Mouse (Mus musculus) spleen, postnatal 10 days (tissue): ENCODE measurements around the gene Dhfr.
A peak's percentile ranks its signal among the peaks of the same experiment; 100 is the strongest.
"Not testable (repeated sequence)": the region's sequence is repeated elsewhere in the genome, so short reads cannot be mapped to it uniquely, and the experiment has no call there.

Experiments
- DNase-seq, 2 experiments: peaks; one replicate each; pipeline ENCODE4 v3.0.0; 2021 to 2022; ENCODE audit warnings: low spot score in 2 of 2

The Dhfr gene

DNA sequence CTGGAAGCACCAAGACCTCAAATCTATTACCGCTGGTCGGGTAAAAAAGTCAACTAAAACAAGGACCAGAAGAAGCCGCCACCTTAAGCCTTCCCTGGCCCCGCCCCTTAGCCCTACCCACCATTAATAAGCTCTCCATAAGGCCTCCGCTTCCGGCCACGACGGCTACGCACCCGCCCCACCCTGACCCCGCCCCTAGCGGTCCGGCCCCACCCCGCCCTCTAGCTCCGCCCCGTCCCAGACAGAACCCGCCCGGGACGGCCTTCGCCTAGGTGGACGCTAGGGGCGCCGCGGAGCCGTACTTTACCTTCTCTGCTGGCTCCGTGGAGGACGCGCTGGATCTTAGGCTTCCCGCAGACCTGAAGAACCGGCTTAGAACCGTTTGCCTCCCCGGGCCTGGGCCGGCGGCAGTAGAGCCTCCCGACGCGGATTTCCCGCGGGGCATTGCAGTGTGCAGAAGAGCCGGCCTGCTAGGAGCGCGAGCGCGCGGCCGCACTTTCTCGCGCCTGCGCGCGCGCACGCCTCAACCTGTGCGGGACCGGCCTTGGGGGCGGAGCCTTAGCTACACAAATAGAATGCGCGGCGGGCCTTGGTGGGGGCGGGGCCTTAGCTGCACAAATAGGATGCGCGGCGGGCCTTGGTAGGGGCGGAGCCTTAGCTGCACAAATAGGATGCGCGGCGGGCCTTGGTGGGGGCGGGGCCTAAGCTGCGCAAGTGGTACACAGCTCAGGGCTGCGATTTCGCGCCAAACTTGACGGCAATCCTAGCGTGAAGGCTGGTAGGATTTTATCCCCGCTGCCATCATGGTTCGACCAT lies at the start of gene Dhfr, which contains the start of gene Msh3:
Gene Dhfr (plus strand): TSS at position 271 of the 816 bp plus-strand sequence.
Gene Msh3 (minus strand): TSS at position 548 of the 816 bp plus-strand sequence.
- peak; percentile 99 for DNase-seq

DNA sequence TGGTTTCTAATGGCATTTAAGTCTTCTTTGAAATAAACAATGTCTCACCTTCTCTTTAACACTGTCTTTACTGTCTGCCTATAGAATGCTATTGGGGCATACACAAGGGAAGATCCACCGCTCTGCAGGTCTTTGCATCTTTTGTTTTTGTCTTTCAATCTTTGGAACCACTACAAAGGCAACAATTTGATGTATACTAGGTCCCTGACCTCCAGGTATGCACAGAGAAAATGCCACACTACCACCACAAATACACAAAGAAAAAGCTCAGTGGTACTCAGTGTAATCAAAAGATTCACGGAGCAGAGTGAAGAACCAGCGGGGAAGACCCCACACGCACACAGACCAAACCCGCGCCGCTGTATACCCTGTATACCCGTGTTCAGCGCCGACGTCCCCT lies 48.8 kb upstream of the Dhfr start, which contains the start of gene Gm20379:
Gene Gm20379 (plus strand): TSS at position 301 of the 400 bp plus-strand sequence.
- DNase-seq: no peak

DNA sequence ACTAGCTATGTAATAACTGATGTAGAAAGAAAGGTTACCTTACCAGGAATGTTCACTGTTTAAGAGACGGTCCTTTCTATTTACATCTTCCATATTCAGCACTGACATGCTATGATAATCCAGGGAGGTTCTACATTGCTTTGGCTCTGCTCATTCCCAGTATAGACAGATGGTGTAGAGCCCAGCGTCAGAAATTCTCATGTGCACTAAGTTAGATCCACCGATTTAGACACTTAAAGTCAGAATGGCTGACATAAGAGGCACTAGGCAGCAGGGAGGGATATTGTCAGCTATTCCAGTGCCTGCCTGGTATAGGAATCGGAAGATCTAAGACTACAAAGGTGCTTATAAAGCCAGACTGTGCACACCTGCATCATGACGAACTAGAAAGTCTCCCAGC lies 39.9 kb upstream of the Dhfr start:
- no peak for DNase-seq

DNA sequence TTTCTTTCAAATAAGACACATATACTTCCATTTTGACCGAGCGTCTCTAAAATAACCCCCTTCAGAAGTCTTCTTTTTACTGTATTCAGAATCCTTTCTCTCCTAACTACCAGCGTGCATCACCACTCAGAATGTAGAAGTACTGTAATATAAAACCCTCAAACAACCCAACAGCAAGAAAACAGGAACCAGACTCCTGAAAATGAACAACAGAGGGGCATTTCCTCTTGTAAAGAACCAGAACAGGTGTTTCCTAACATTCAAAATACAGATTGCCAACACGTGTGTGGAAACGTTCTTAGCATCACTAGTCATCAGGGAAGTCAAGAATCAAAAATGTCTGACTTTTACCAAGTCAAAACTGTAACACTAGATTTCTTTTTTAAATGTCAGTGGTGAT lies 33.8 kb upstream of the Dhfr start:
- no peak for DNase-seq

DNA sequence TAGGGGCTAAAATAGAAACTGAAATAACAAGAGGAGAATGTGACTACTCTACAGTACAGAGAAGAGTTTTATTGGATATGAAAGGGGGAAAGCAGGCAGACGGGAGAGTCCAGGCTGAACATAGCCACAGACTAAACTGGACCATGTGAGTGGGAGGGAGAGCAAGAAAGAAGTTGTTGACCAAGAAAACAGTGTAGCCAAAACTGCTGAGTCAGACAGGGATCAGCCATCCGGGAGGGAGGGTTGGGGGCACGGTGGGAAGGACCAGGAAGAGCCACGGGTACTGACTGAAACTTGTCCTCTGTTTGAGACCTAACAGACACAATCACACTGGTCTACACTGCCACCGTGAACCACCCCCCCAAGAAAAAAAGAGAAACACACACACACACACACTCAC lies 28.5 kb upstream of the Dhfr start:
- no peak for DNase-seq

DNA sequence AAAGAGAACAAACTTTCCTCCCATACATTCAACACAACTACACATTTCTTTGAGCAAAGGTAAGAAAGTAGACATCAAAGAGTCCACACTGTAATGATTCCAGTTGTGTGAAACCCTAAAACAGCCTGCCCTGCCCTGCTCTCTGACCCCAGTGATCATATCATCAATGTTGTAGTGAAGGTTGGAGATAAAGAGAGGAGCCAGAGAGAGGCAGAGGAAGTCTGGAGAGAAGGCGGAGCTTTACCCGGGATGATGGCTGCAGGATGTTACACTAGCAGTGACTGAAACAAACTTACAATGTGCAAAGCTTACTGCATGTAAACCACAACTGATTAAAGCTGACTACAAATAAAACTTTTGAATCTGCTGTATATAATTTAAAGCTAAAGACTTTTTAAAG lies 26.5 kb upstream of the Dhfr start:
- DNase-seq: no peak

DNA sequence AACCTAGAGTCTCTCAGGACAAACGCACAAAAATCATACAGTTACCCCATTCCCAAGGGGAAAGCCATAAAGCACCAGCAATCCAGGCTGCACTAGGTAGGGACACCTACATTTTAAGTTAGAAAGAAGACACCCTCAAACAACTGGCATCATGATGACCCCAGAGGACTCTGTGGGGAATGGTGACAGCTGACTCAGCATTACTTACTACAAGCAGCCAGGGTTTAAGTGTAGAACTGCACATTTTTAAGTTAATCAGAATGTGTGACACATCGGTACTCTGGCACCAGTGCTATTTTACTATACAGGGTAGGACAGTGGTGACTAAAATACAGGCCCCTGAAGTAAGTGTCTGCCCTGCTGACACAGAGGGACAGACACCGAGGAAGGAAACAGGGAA lies 23.9 kb upstream of the Dhfr start:
- no peak for DNase-seq

DNA sequence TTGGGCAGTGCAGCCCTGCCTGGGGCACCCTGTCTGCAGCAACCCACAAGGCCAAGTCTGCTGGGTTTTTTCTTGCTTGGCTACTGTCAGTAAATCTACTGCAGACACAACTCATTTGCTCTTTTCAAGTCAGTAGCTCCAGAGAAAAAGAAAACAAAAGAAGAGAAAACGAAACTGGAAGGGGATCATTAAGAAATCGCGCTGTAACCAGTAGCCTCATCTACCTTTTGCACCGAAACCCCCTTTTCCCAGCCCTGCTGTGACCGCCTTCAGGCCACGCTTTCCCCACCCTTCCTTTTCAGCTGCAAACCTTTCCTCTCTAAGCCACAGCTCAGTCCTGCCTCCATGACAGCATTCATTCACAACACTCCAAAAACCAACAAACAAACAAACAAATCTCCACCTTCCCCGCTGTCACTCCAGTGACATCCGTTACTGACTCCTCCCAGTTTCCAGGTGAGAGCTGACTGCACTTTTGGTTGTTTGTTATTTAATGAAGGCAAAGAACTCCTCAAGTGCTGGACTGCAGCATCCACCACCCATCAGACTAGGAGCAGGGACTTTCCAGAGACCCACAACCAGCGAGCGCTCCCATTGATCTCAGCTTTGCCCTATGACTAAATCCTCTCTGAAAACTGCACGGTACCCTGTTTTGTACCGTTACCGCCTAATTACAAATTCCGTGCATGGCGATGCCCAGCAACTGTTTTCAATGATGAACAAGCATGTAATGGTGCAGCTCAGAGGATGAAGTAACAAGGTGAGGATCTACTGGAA lies 22.2 kb upstream of the Dhfr start:
- DNase-seq: no peak

DNA sequence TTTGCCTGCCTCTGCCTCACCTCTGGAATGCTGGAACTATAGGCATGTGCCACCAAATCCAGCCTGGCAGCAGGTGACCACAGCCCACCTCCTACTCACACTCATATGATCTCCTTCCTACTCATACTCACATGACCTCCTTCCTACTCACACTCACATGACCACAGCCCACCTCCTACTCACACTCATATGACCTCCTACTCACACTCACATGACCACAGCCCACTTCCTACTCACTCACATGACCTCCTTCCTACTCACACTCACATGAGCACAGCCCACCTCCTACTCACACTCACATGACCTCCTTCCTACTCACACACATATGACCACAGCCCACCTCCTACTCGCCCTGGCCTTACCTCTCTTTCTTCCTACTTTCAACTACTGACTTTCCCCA lies 17.7 kb upstream of the Dhfr start:
- DNase-seq: no peak

DNA sequence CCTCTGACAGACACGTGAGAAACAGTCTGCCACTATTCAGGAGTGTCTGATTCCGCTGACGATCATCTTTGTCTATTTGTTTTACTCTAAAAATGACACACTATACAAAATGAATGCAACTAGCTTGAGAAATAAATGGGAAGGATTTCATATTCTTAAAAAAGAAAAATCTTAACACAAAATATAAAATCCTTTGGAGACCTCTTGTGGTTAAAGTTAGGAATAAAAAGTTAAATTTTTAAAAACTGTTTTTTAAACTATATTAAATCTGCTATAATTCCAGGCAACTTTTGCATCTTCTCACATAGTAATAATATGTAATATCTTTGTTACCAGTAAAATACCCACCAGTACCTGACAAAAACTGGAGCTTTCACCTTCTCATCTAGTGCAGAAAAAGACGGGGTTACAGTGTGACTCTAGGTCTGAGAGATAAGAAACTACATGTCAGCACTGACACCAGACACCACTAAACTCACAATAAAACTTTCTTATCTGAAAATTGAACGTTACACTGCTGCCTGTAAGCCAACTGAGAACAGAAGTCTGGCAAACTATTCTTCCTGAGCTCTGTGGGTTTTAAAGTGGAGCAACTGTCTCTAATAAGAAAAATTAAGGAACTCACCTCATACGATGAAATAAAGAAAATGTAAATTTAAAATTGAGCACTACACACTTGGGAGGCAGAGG lies 16.6 kb upstream of the Dhfr start:
- DNase-seq: no peak

DNA sequence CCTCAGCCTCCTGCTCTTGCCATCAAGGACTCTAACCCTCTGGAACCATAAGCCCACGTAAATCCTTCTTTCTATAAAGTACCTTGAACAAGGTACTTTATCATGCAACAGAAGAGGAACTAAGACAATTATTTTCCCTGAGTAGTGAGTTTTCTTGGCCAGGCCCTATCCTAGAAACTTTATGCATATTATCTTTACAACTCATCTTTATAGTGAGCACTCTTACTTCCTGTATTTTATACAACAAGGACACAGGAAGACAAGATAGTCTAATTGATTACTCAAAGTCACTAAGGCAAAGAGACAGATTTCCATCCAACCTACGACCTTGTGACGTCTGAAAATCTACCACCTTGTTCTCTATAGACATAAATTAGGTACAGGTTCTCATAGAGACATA lies 14.7 kb upstream of the Dhfr start:
- DNase-seq: no peak

DNA sequence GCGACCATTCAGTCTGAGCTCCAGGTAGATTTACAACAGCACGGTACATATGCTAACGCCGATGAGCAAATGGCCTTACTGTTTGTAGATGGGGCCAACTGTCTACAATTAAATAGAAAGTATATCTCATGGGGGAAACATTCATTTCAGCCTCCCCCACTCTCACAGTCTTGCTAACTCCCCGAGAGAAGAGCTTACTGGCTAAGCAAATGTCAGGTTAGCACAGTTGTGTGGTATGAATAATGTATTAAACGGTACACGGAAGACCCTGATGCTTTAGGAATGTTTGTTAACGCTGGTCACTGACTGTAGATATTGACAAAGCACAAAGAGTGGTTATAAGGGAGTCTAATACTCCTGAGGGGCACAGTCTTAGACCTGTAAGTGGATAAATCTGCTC lies 10.5 kb upstream of the Dhfr start:
- no peak for DNase-seq

DNA sequence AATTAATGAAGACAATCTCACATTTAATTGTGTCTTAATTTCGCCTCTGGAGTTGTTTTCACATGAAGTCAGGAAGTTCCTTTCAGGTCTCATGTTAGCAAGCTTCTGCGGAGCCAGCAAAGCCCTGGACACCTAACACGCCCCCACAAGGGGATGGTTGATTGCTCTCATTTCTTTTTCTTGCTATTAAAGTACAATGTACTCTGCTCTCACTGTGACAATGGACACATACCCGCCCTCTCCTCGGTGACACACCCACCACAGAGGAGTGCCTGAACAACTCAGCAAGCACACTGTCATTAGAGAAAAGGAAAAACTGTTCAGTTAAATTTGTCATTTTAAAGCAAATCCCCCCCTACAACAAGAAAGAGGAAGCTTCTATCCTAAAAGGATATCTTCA lies 8.2 kb upstream of the Dhfr start:
- DNase-seq: no peak

DNA sequence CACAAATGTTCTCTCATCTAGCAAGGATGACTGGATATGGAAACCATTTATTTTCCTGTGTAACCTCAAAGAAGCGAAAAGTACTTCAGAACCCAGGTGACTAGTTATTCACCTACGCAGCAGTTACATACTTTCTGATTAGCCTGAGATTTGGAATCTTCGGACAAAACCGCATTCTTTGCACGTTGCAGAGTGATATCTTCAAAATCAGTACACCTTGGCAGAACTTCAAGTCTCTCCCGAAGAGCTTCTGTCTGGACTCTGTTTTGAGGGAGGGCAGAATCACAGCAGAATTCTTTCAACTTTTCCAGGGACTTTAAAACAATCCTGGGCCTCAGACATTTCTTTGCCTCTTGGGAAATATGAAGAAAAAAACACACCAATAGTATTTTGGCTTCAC lies 3.4 kb upstream of the Dhfr start:
- no peak for DNase-seq

DNA sequence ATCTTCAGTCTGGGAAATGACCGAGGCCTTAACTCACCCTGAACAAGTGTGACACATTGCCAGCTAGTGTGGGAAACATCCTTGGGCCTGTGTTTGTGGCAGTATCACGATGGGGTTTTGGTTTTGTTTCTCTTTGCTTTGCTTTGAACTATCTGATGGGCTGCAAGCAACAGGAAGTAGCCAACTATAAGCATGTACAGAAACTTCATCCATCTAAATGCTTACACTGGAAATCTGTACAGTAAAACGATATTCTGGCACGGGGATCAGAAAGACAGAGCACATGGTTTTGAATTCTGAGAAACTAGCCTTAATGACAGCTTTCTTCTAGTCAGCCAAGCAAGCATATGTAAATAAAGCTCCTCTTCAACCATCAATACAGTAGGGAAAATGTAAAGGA lies 570 bp upstream of the Dhfr start:
- DNase-seq: no peak

DNA sequence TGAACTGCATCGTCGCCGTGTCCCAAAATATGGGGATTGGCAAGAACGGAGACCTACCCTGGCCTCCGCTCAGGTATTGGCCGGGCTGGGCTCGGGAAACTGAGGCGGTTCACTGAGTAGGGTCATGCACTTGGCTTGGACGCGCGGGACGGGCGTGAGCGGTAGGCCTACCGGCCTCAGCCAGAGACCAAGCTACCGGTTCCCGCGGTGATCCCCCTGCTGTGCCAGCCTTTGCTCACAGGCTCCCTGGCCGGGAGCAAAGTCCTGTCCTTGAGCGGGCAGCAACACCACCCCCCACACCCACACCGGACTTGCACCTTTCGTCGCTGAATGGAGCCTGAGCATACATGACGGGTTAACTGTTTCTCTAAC lies 732 bp downstream of the Dhfr start:
- DNase-seq: no peak

DNA sequence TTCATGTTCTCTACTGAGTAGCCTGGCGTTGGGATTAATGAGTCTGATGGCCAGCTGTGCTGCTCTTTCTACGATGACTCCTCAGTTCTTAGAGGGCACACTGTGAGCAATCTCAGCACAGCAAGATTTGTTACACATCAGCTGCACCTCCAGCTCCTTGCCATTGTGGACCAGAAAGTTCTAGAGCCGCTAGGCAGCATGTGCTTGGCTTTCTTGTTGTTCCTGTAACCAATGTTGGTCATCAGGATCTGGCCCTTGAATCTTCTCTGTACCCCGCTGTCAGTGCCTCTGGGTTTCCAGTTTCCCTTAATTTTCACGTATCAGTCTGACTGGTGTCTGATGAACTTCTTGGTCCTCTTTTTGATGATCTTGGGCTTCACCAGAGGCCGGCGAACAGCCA lies 1.9 kb downstream of the Dhfr start:
- no peak for DNase-seq

DNA sequence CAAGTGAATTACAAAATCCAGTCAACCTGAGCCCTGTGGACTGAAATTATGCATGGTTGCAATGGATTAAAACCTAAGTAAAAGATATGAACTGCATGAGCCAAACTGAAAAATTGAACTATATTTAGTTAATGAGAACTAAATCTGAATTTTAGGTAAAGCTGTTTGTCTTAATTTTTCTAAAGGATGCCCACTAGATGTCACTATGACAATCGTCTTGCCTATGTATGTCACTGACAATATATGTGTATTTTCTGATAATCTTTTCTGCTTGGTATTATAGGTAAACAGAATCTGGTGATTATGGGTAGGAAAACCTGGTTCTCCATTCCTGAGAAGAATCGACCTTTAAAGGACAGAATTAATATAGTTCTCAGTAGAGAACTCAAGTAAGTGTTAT lies 3.1 kb downstream of the Dhfr start:
- DNase-seq: no peak

DNA sequence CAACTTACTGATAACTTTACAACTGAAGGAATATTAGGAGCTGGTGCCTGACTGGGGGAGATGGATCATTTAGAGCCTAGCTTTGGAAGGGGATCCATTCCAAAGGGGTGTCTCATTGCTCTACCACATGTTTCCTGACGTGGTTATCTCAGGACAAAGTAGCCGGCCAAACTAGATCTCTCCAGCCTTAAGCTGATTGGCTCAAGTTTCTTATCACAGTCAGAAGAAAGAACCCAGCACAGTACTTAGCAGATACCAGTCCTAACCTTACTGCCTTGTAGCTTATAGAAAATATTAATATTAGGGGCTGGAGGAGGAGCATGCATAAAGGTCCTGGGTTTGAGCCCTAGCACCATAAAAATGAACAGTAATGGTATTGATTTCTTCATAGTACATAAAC lies 7.1 kb downstream of the Dhfr start:
- DNase-seq: no peak

DNA sequence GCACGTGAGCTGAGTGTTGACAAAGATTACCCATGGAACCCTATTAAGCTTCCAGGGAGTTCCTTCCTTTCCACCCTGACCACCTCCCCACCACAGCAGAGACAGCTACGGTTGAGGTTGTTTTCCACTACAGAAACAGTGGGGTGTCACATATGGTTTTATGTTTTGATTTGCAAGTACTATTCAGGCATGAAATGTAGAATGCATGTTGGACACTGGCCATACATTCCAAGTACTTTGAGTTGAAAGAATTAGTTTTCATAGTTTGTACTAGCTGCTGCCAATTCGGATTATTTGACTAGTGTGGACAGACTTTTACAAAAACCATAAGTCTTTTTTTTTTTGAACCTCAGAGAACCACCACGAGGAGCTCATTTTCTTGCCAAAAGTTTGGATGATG lies 10.8 kb downstream of the Dhfr start:
- no peak for DNase-seq

DNA sequence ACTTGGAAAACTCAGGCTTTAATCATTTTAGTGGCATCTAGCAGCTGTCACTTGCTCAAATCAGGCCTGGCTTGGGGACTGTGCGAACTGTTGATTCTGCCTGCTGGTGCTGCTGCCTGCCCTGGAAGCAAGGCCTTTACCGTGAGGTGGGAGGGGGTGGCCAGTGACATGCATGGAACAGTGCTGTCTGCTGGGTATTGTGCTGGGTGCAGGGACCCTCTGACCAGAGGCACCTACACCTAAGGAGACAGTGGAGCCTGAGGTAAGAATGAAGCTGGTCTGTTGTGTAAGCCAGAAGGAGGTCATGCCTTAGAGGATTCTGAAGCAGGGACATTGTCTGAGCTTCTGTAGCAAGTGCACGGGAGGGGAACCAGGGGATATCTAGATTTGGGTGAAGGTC lies 16.3 kb downstream of the Dhfr start:
- DNase-seq: no peak

DNA sequence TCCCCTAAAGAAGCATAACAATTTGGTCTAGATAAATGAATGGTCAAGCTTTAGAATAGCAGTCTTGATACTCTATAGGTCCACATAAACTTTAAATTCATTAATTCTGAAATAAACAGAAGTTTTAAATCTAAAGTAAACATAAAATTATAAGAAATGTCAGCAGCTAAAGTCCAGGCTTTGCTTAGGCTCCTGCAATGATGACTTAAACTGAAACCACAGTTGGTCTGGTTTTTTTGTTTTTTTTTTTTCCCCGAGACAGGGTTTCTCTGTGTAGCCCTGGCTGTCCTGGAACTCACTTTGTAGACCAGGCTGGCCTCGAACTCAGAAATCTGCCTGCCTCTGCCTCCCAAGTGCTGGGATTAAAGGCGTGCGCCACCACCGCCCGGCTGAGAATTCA lies 16.9 kb downstream of the Dhfr start:
- DNase-seq: not testable (repeated sequence)

DNA sequence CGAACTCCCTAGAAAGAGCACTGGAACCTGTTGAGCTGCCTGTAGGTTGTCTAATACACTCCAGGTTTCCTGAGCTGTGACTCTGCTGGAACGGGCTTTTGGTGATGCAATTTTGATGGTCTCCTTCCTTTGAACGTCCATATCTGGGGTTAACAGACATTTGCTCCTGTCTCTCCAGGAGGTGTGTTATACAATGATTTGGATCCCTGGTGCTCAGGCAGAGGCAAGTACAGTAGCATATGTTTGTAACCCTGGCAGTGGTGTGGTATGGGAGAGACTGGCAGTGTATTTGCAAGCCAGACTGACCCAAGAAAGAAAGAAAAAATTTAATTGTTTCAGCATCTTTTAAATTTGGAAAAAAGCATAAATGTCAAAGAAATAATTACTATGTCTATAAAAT lies 32.8 kb downstream of the Dhfr start:
- no peak for DNase-seq
